Mouse (Mus musculus): ENCODE results near the gene Gckr.

DNA sequence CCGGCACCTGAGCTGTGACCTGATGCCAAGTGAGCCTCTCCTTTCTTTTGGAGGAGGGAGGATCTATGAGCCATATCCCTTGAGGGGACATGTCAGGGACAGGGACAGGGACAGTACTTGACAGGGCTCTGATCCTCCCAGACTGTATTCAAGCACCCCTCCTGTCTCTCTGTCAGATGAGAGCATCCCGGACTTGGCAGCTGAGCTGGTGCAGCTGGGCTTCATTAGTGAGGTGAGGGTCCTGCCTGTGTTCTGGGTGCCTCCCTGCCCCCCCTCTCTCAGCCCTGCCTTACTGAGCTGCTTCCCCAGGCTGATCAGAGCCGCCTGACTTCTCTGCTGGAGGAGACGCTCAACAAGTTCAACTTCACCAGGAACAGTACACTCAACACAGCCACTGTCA is 46.5 kb upstream of the Gckr start:
- TF ChIP-seq CTCF (IDR thresholded peaks at IDR 0.05; ENCODE audit: insufficient read depth, low read depth, low read length) = no peak
- no peak for TF ChIP-seq POLR2A (IDR thresholded peaks at IDR 0.05; ENCODE audit: insufficient read depth, low read depth, low read length)

All from olfactory bulb, adult 2 months (tissue).